Mouse (Mus musculus): ENCODE data around the gene Misp. TPM values are rescaled to one million over a fixed set of nuclear protein-coding genes. Genes with fewer than 3 reads are reported as not detected.

Gene Misp
- polyA plus RNA-seq, 1 experiment from 2014 or later, result 2.5 TPM

- WGBS, result 71% methylated on average over 19 of the region's 19 CpGs
- peak overlapping the region; percentile 27; the same call in 1 of the 2 replicates for H3K9ac ChIP-seq
- peak overlapping the region; percentile 11; the same call in 1 of the 2 replicates for H3K27ac ChIP-seq
- peaks cover 13% of the 10 kb centered on the region for H3K4me1 ChIP-seq
- no peak for ATAC-seq (ENCODE audit: insufficient number of reproducible peaks, insufficient read depth, low FRiP score, low TSS enrichment, low read depth)
- 0 out of 2 replicates have a peak overlapping the region, but pooled peaks have one; percentile 1 for H3K4me3 ChIP-seq
- H3K36me3 ChIP-seq, result peaks cover 84% of the 10 kb centered on the region
- H3K9me3 ChIP-seq, result no peaks in the 10 kb centered on the region
- H3K4me2 ChIP-seq, result no peak overlapping the region
- H3K27me3 ChIP-seq, result no peaks in the 10 kb centered on the region
Observed at GRCm38 (mm10) chr10:79865801-79866295, 45.1 kb downstream of the Misp start.

- WGBS, result 83% methylated on average over 11 of the region's 11 CpGs
- ATAC-seq (ENCODE audit: insufficient number of reproducible peaks, insufficient read depth, low FRiP score, low TSS enrichment, low read depth), result no peak
Observed at GRCm38 (mm10) chr10:79866601-79867000, 45.8 kb downstream of the Misp start.

GRCm38 (mm10) chr10:79871845-79872244 is 51.1 kb downstream of the Misp start:
- Histone ChIP-seq H3K4me2 (no peak overlapping the region), H3K4me3 (no peak overlapping the region), H3K36me3 (peaks cover 40% of the 10 kb centered on the region), H3K9ac (0 out of 2 replicates have a peak overlapping the region, but pooled peaks have one; percentile 11), H3K9me3 (no peaks in the 10 kb centered on the region), H3K27ac (no peak overlapping the region), H3K27me3 (no peaks in the 10 kb centered on the region), H3K4me1 (peaks cover 23% of the 10 kb centered on the region)
- 96% methylated on average over 8 of the region's 8 CpGs for WGBS
- ATAC-seq (ENCODE audit: insufficient number of reproducible peaks, insufficient read depth, low FRiP score, low TSS enrichment, low read depth), result no peak

More at GRCm38 (mm10) chr10:79866601-79867000, 45.8 kb downstream of the Misp start:
- H3K27ac ChIP-seq, result no peak overlapping the region
- H3K9ac ChIP-seq, result no peak overlapping the region
- H3K4me3 ChIP-seq, result 0 out of 2 replicates have a peak overlapping the region, but pooled peaks have one; percentile 1
- peaks cover 84% of the 10 kb centered on the region for H3K36me3 ChIP-seq
- no peaks in the 10 kb centered on the region for H3K27me3 ChIP-seq
- peaks cover 10% of the 10 kb centered on the region; the same call in 1 of the 2 replicates for H3K4me1 ChIP-seq
- H3K9me3 ChIP-seq, result no peaks in the 10 kb centered on the region
- H3K4me2 ChIP-seq, result no peak overlapping the region

- Histone ChIP-seq H3K4me3 (peak overlapping the region; percentile 79), H3K9ac (peak overlapping the region; percentile 93), H3K36me3 (peaks cover 33% of the 10 kb centered on the region), H3K27ac (peak overlapping the region; percentile 83; the same call in 1 of the 2 replicates), H3K9me3 (no peaks in the 10 kb centered on the region), H3K27me3 (no peaks in the 10 kb centered on the region), H3K4me1 (peaks cover 27% of the 10 kb centered on the region), H3K4me2 (peak overlapping the region; percentile 75)
- WGBS, result 36% methylated on average over 3 of the region's 3 CpGs
- ATAC-seq (ENCODE audit: insufficient number of reproducible peaks, insufficient read depth, low FRiP score, low TSS enrichment, low read depth), result no peak
Observed at GRCm38 (mm10) chr10:79872862-79873261, 52.1 kb downstream of the Misp start.

- WGBS, result 3% methylated on average over 6 of the region's 6 CpGs
- H3K9ac ChIP-seq, result peak overlapping the region; percentile 93
- no peaks in the 10 kb centered on the region for H3K27me3 ChIP-seq
- H3K27ac ChIP-seq, result peak overlapping the region; percentile 83
- peaks cover 27% of the 10 kb centered on the region for H3K4me1 ChIP-seq
- H3K4me3 ChIP-seq, result peak overlapping the region; percentile 79
- no peaks in the 10 kb centered on the region for H3K9me3 ChIP-seq
- peaks cover 33% of the 10 kb centered on the region for H3K36me3 ChIP-seq
- no peak for ATAC-seq (ENCODE audit: insufficient number of reproducible peaks, insufficient read depth, low FRiP score, low TSS enrichment, low read depth)
- peak overlapping the region; percentile 75 for H3K4me2 ChIP-seq
Observed at GRCm38 (mm10) chr10:79873313-79873712, 52.5 kb downstream of the Misp start.

GRCm38 (mm10) chr10:79873715-79874289 is 53.0 kb downstream of the Misp start:
- peaks cover 27% of the 10 kb centered on the region for H3K4me1 ChIP-seq
- no peak for ATAC-seq (ENCODE audit: insufficient number of reproducible peaks, insufficient read depth, low FRiP score, low TSS enrichment, low read depth)
- peak overlapping the region; percentile 83 for H3K27ac ChIP-seq
- peak overlapping the region; percentile 79 for H3K4me3 ChIP-seq
- peak overlapping the region; percentile 75 for H3K4me2 ChIP-seq
- H3K9ac ChIP-seq, result peak overlapping the region; percentile 93
- H3K9me3 ChIP-seq, result no peaks in the 10 kb centered on the region
- 2% methylated on average over 26 of the region's 26 CpGs for WGBS
- H3K36me3 ChIP-seq, result peaks cover 30% of the 10 kb centered on the region
- H3K27me3 ChIP-seq, result no peaks in the 10 kb centered on the region

- peaks cover 27% of the 10 kb centered on the region for H3K4me1 ChIP-seq
- under 1% methylated on average over 44 of the region's 57 CpGs for WGBS
- no peaks in the 10 kb centered on the region for H3K9me3 ChIP-seq
- peak within 1 kb of the TSS; percentile 79 for H3K4me3 ChIP-seq
- peaks cover 24% of the 10 kb centered on the region for H3K36me3 ChIP-seq
- no peaks in the 10 kb centered on the region for H3K27me3 ChIP-seq
- peak within 1 kb of the TSS; percentile 83 for H3K27ac ChIP-seq
- peak within 1 kb of the TSS; percentile 75 for H3K4me2 ChIP-seq
- peak within 1 kb of the TSS; percentile 93 for H3K9ac ChIP-seq
- peak; percentile 84 for ATAC-seq (ENCODE audit: insufficient number of reproducible peaks, insufficient read depth, low FRiP score, low TSS enrichment, low read depth)
Observed at GRCm38 (mm10) chr10:79874290-79874862, 53.6 kb downstream of the Misp start, which contains the start of the genes Prtn3 and Plppr3. Gene Prtn3 (plus strand): TSS chr10:79874476. Gene Plppr3 (minus strand): TSS chr10:79874634.

GRCm38 (mm10) chr10:79877174-79877573 is 56.4 kb downstream of the Misp start:
- no peak for ATAC-seq (ENCODE audit: insufficient number of reproducible peaks, insufficient read depth, low FRiP score, low TSS enrichment, low read depth)

GRCm38 (mm10) chr10:79877757-79878156 is 57.0 kb downstream of the Misp start:
- H3K4me2 ChIP-seq, result no peak overlapping the region
- ATAC-seq (ENCODE audit: insufficient number of reproducible peaks, insufficient read depth, low FRiP score, low TSS enrichment, low read depth), result no peak
- no peaks in the 10 kb centered on the region for H3K36me3 ChIP-seq
- peaks cover 35% of the 10 kb centered on the region for H3K4me1 ChIP-seq
- H3K9me3 ChIP-seq, result no peaks in the 10 kb centered on the region
- no peak overlapping the region for H3K9ac ChIP-seq
- H3K4me3 ChIP-seq, result no peak overlapping the region
- 37% methylated on average over 12 of the region's 12 CpGs for WGBS
- no peak overlapping the region for H3K27ac ChIP-seq
- peaks cover 8% of the 10 kb centered on the region for H3K27me3 ChIP-seq

More at GRCm38 (mm10) chr10:79877174-79877573, 56.4 kb downstream of the Misp start:
- no peak overlapping the region for H3K4me3 ChIP-seq
- peaks cover 33% of the 10 kb centered on the region for H3K4me1 ChIP-seq
- H3K9me3 ChIP-seq, result no peaks in the 10 kb centered on the region
- H3K36me3 ChIP-seq, result no peaks in the 10 kb centered on the region
- H3K4me2 ChIP-seq, result no peak overlapping the region
- peaks cover 2% of the 10 kb centered on the region for H3K27me3 ChIP-seq
- no peak overlapping the region for H3K27ac ChIP-seq
- WGBS, result 43% methylated on average over 1 of the region's 1 CpGs
- H3K9ac ChIP-seq, result no peak overlapping the region

GRCm38 (mm10) chr10:79879527-79879926 is 58.7 kb downstream of the Misp start:
- peaks cover 12% of the 10 kb centered on the region for H3K27me3 ChIP-seq

More at GRCm38 (mm10) chr10:79879527-79879926, 58.7 kb downstream of the Misp start:
- Histone ChIP-seq H3K4me1 (peaks cover 41% of the 10 kb centered on the region), H3K9ac (no peak overlapping the region), H3K4me2 (no peak overlapping the region), H3K36me3 (no peaks in the 10 kb centered on the region), H3K27ac (no peak overlapping the region), H3K4me3 (no peak overlapping the region), H3K9me3 (no peaks in the 10 kb centered on the region)
- ATAC-seq (ENCODE audit: insufficient number of reproducible peaks, insufficient read depth, low FRiP score, low TSS enrichment, low read depth), result no peak
- WGBS, result 39% methylated on average over 3 of the region's 3 CpGs

Measured in embryonic facial prominence, embryonic 13.5 days (tissue).